Mouse (Mus musculus): ENCODE measurements around the gene Ccnyl1. TPM values are rescaled to one million over a fixed set of nuclear protein-coding genes. Genes with fewer than 3 reads are reported as not detected.
A peak's percentile ranks its signal among the peaks of the same experiment; 100 is the strongest.

Gene Ccnyl1
- polyA plus RNA-seq, 1 experiment, result 17.0 TPM

DNA sequence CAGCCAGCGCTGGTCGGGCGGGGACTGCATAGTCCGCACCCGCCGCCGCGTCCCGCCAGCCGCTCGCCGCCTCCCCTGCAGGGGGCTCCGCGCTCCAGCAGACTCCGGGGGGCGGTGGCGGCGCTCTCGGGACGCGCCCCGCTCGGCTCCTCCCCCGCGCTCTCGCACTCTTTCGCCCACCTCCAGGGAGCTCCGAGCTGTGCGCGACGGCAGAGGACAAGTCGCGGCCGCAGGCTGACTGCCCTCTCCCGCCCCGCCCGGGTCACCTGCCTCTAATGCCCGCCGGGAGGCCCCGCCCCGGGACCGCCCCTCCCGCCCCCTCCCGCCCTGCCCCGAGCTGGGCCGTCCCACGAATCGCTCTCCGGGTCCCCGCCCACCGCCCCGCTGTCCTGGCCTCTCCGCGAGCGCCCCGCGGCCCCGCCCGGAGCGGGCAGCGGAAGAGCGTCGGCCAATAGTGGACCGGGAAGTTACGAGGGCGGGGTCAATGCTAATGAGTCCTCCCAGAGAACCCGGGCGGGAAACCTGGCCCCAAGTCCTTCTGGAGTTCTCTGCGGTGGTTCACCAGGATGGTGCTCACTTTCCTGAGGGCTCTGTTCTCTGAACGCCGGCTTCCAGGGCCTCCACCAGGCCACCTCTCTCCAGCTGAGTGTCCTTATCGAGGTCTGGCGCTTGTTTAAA is 47.4 kb downstream of the Ccnyl1 start, which contains the start of gene Fzd5:
Gene Fzd5 (minus strand): TSS at position 250 of the 678 bp plus-strand sequence.
- Histone ChIP-seq H3K4me1 (ENCODE audit: control insufficient read depth, insufficient read depth, low read length) (peaks cover 7% of the 10 kb centered on the region; the same call in 1 of the 2 replicates), H3K36me3 (ENCODE audit: control insufficient read depth, insufficient read depth, low read length) (no peaks in the 10 kb centered on the region), H3K4me3 (ENCODE audit: insufficient read depth, low read depth, low read length) (peak within 1 kb of the TSS; percentile 80), H3K27me3 (replicated peaks; ENCODE audit: control insufficient read depth, insufficient read depth, low read length) (no peaks in the 10 kb centered on the region), H3K27ac (ENCODE audit: insufficient read depth, low read depth, low read length) (peak within 1 kb of the TSS; percentile 92)
- peak; percentile 97 for DNase-seq
- TF ChIP-seq CTCF (conservative IDR thresholded peaks at IDR 0.05; ENCODE audit: insufficient read depth, insufficient read length, low read depth, low read length), result 0 out of 2 replicates have a peak, but pooled peaks have one; percentile 21
- peak; percentile 89 for TF ChIP-seq POLR2A (IDR thresholded peaks at IDR 0.05; ENCODE audit: low read depth, low read length)
- WGBS, result under 1% methylated on average over 66 of the region's 73 CpGs

DNA sequence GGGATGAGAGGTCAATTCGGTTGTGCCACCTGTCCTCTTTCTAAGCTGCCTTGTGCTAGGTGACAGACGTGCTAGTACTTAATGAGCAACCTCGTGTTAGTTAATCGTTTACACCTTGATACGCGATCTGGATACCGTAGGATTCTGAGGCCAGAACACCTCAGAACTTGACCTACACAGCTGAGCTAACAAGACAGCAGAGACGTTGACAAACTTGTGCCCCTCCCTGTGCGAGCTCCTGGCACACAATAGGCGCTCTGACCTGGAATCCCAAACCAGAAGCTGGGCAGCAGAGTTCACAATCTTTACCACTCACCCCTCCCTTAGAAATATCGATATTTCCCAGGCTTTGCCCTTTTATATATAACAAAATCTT is 47.9 kb downstream of the Ccnyl1 start:
- peaks cover 11% of the 10 kb centered on the region; the same call in 1 of the 2 replicates for H3K4me1 ChIP-seq (ENCODE audit: control insufficient read depth, insufficient read depth, low read length)
- H3K4me3 ChIP-seq (ENCODE audit: insufficient read depth, low read depth, low read length), result peak overlapping the region; percentile 48
- H3K27ac ChIP-seq (ENCODE audit: insufficient read depth, low read depth, low read length), result peak overlapping the region; percentile 92
- no peaks in the 10 kb centered on the region for H3K27me3 ChIP-seq (replicated peaks; ENCODE audit: control insufficient read depth, insufficient read depth, low read length)
- peak; percentile 93 for DNase-seq
- no peak for TF ChIP-seq CTCF (conservative IDR thresholded peaks at IDR 0.05; ENCODE audit: insufficient read depth, insufficient read length, low read depth, low read length)
- H3K36me3 ChIP-seq (ENCODE audit: control insufficient read depth, insufficient read depth, low read length), result no peaks in the 10 kb centered on the region
- WGBS, result under 1% methylated on average over 11 of the region's 11 CpGs

GRCm38 (mm10) chr1:64738661-64739082 is 48.4 kb downstream of the Ccnyl1 start:
- under 1% methylated on average over 14 of the region's 14 CpGs for WGBS
- DNase-seq, result peak; percentile 86
- peak overlapping the region; percentile 92 for H3K27ac ChIP-seq (ENCODE audit: insufficient read depth, low read depth, low read length)

DNA sequence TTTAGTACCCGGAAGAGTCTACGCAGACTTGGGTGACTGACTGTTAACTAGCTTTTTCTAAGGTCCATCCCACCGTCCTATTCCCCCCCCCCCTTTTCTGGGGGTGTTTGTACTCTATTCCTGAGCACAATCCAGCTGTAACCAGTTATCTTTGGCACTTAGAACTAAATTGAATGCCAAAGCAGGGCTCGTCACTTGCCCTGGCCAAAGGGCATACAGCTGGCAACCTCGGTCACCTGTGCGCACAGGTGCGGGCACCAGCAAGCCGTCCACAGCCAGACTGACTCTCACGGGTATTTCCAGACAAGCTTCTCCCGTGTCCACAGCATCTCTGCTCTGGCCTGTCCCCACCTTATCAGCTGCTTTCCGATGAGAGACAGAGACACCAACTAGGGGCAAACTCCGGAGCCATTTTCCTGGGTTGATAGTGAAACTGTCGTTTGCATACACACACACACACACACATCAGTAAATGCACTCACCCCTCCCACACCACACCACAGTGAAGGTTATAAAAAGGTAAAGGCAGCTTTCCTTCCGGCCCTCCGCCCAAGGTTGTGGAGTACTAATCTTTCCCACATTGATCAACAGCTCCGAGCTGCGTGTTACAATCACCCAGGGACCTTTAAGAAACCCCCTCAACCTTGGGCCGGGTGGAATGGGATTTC is 52.6 kb downstream of the Ccnyl1 start:
- H3K27ac ChIP-seq (ENCODE audit: insufficient read depth, low read depth, low read length), result peak overlapping the region; percentile 66
- 53% methylated on average over 18 of the region's 18 CpGs for WGBS
- H3K36me3 ChIP-seq (ENCODE audit: control insufficient read depth, insufficient read depth, low read length), result no peaks in the 10 kb centered on the region
- TF ChIP-seq POLR2A (IDR thresholded peaks at IDR 0.05; ENCODE audit: low read depth, low read length) (no peak), CTCF (conservative IDR thresholded peaks at IDR 0.05; ENCODE audit: insufficient read depth, insufficient read length, low read depth, low read length) (no peak)
- no peaks in the 10 kb centered on the region for H3K27me3 ChIP-seq (replicated peaks; ENCODE audit: control insufficient read depth, insufficient read depth, low read length)
- H3K4me3 ChIP-seq (ENCODE audit: insufficient read depth, low read depth, low read length), result peak overlapping the region; percentile 18; the same call in 1 of the 2 replicates
- peak; percentile 89 for DNase-seq
- peaks cover 4% of the 10 kb centered on the region; the same call in 1 of the 2 replicates for H3K4me1 ChIP-seq (ENCODE audit: control insufficient read depth, insufficient read depth, low read length)

More at GRCm38 (mm10) chr1:64738661-64739082, 48.4 kb downstream of the Ccnyl1 start:
- peaks cover 11% of the 10 kb centered on the region; the same call in 1 of the 2 replicates for H3K4me1 ChIP-seq (ENCODE audit: control insufficient read depth, insufficient read depth, low read length)
- H3K36me3 ChIP-seq (ENCODE audit: control insufficient read depth, insufficient read depth, low read length), result no peaks in the 10 kb centered on the region
- TF ChIP-seq POLR2A (IDR thresholded peaks at IDR 0.05; ENCODE audit: low read depth, low read length) (no peak), CTCF (conservative IDR thresholded peaks at IDR 0.05; ENCODE audit: insufficient read depth, insufficient read length, low read depth, low read length) (0 out of 2 replicates have a peak, but pooled peaks have one; percentile 8)
- H3K27me3 ChIP-seq (replicated peaks; ENCODE audit: control insufficient read depth, insufficient read depth, low read length), result no peaks in the 10 kb centered on the region
- H3K4me3 ChIP-seq (ENCODE audit: insufficient read depth, low read depth, low read length), result peak overlapping the region; percentile 23

- Histone ChIP-seq H3K4me3 (ENCODE audit: insufficient read depth, low read depth, low read length) (no peak overlapping the region), H3K36me3 (ENCODE audit: control insufficient read depth, insufficient read depth, low read length) (no peaks in the 10 kb centered on the region), H3K27ac (ENCODE audit: insufficient read depth, low read depth, low read length) (no peak overlapping the region), H3K4me1 (ENCODE audit: control insufficient read depth, insufficient read depth, low read length) (peaks cover 4% of the 10 kb centered on the region; the same call in 1 of the 2 replicates), H3K27me3 (replicated peaks; ENCODE audit: control insufficient read depth, insufficient read depth, low read length) (no peaks in the 10 kb centered on the region)
- TF ChIP-seq POLR2A (IDR thresholded peaks at IDR 0.05; ENCODE audit: low read depth, low read length), result no peak
- TF ChIP-seq CTCF (conservative IDR thresholded peaks at IDR 0.05; ENCODE audit: insufficient read depth, insufficient read length, low read depth, low read length), result no peak
- DNase-seq, result no peak
Measured at GRCm38 (mm10) chr1:64744616-64745015, 54.4 kb downstream of the Ccnyl1 start.

DNA sequence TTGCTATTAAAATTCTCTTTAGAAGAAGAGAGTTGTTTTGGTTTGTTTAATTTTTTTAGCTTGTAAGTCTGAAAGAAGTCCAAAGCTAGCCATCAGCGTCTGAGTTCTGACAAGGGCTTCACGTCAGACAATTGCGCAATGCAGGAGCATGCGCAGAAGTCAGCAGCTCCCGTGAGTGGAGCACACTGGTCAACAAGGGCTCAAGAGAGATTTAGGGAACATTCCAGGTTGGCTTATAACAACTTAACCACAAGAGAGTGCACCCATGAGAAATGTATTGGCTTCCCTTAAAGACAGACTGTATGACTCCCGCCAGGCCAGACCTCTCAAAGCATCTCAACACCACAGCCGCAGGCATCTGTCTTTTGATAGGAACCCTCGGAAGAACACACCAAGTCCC is 62.9 kb downstream of the Ccnyl1 start:
- WGBS, result 91% methylated on average over 8 of the region's 8 CpGs
- H3K27ac ChIP-seq (ENCODE audit: insufficient read depth, low read depth, low read length), result no peak overlapping the region

GRCm38 (mm10) chr1:64753668-64754067 is 63.4 kb downstream of the Ccnyl1 start:
- H3K27ac ChIP-seq (ENCODE audit: insufficient read depth, low read depth, low read length), result no peak overlapping the region
- WGBS, result 77% methylated on average over 7 of the region's 7 CpGs
- H3K36me3 ChIP-seq (ENCODE audit: control insufficient read depth, insufficient read depth, low read length), result no peaks in the 10 kb centered on the region
- H3K4me1 ChIP-seq (ENCODE audit: control insufficient read depth, insufficient read depth, low read length), result no peaks in the 10 kb centered on the region; the same call in 1 of the 2 replicates
- no peak overlapping the region for H3K4me3 ChIP-seq (ENCODE audit: insufficient read depth, low read depth, low read length)
- DNase-seq, result peak; percentile 39
- H3K27me3 ChIP-seq (replicated peaks; ENCODE audit: control insufficient read depth, insufficient read depth, low read length), result no peaks in the 10 kb centered on the region
- TF ChIP-seq POLR2A (IDR thresholded peaks at IDR 0.05; ENCODE audit: low read depth, low read length) (no peak), CTCF (conservative IDR thresholded peaks at IDR 0.05; ENCODE audit: insufficient read depth, insufficient read length, low read depth, low read length) (no peak)

More for the DNA sequence above, 62.9 kb downstream of the Ccnyl1 start:
- no peak for TF ChIP-seq POLR2A (IDR thresholded peaks at IDR 0.05; ENCODE audit: low read depth, low read length)
- no peak for TF ChIP-seq CTCF (conservative IDR thresholded peaks at IDR 0.05; ENCODE audit: insufficient read depth, insufficient read length, low read depth, low read length)
- H3K4me1 ChIP-seq (ENCODE audit: control insufficient read depth, insufficient read depth, low read length), result no peaks in the 10 kb centered on the region; the same call in 1 of the 2 replicates
- H3K36me3 ChIP-seq (ENCODE audit: control insufficient read depth, insufficient read depth, low read length), result no peaks in the 10 kb centered on the region
- DNase-seq, result peak; percentile 18
- H3K27me3 ChIP-seq (replicated peaks; ENCODE audit: control insufficient read depth, insufficient read depth, low read length), result no peaks in the 10 kb centered on the region
- no peak overlapping the region for H3K4me3 ChIP-seq (ENCODE audit: insufficient read depth, low read depth, low read length)

Data from kidney, adult 2 months (tissue).